Mouse (Mus musculus): ENCODE results near the gene Fgfrl1.

The Fgfrl1 gene

GRCm38 (mm10) chr5:108692271-108692670, at the start of gene Fgfrl1:
TSS of gene Fgfrl1 (plus strand) at chr5:108692382.
- peak; percentile 86 for DNase-seq (ENCODE audit: low read depth)

- no peak for DNase-seq (ENCODE audit: low read depth)
Measured at GRCm38 (mm10) chr5:108643674-108644073, 48.5 kb upstream of the Fgfrl1 start.

GRCm38 (mm10) chr5:108645651-108646342, 46.4 kb upstream of the Fgfrl1 start:
- DNase-seq (ENCODE audit: low read depth) = no peak

GRCm38 (mm10) chr5:108646343-108646660, 45.9 kb upstream of the Fgfrl1 start:
- no peak for DNase-seq (ENCODE audit: low read depth)

- DNase-seq (ENCODE audit: low read depth) = no peak
Measured at GRCm38 (mm10) chr5:108647311-108647710, 44.9 kb upstream of the Fgfrl1 start.

- DNase-seq (ENCODE audit: low read depth) = no peak
Measured at GRCm38 (mm10) chr5:108647820-108648465, 44.2 kb upstream of the Fgfrl1 start.

GRCm38 (mm10) chr5:108648937-108649576, 43.1 kb upstream of the Fgfrl1 start:
- no peak for DNase-seq (ENCODE audit: low read depth)

GRCm38 (mm10) chr5:108650341-108650740, 41.8 kb upstream of the Fgfrl1 start:
- DNase-seq (ENCODE audit: low read depth) = no peak

- no peak for DNase-seq (ENCODE audit: low read depth)
Measured at GRCm38 (mm10) chr5:108651136-108651720, 41.0 kb upstream of the Fgfrl1 start.

- DNase-seq (ENCODE audit: low read depth) = peak; percentile 85
Measured at GRCm38 (mm10) chr5:108651823-108652222, 40.4 kb upstream of the Fgfrl1 start.

- no peak for DNase-seq (ENCODE audit: low read depth)
Measured at GRCm38 (mm10) chr5:108653341-108653740, 38.8 kb upstream of the Fgfrl1 start.

GRCm38 (mm10) chr5:108654444-108654990, 37.7 kb upstream of the Fgfrl1 start:
- no peak for DNase-seq (ENCODE audit: low read depth)

GRCm38 (mm10) chr5:108655381-108655780, 36.8 kb upstream of the Fgfrl1 start:
- no peak for DNase-seq (ENCODE audit: low read depth)

GRCm38 (mm10) chr5:108655891-108656650, 36.1 kb upstream of the Fgfrl1 start:
- DNase-seq (ENCODE audit: low read depth) = no peak

- DNase-seq (ENCODE audit: low read depth) = no peak
Measured at GRCm38 (mm10) chr5:108657406-108657805, 34.8 kb upstream of the Fgfrl1 start.

GRCm38 (mm10) chr5:108658611-108659010, 33.6 kb upstream of the Fgfrl1 start:
- no peak for DNase-seq (ENCODE audit: low read depth)

- DNase-seq (ENCODE audit: low read depth) = peak; percentile 13
Measured at GRCm38 (mm10) chr5:108659698-108660631, 32.2 kb upstream of the Fgfrl1 start, which contains the start of gene Idua. TSS of gene Idua (plus strand) at chr5:108660331.

- peak; percentile 86 for DNase-seq (ENCODE audit: low read depth)
Measured at GRCm38 (mm10) chr5:108660632-108661268, 31.4 kb upstream of the Fgfrl1 start.

GRCm38 (mm10) chr5:108662772-108663171, 29.4 kb upstream of the Fgfrl1 start:
- DNase-seq (ENCODE audit: low read depth) = no peak

- no peak for DNase-seq (ENCODE audit: low read depth)
Measured at GRCm38 (mm10) chr5:108665066-108665465, 27.1 kb upstream of the Fgfrl1 start.

All from naive thymus-derived CD4-positive, alpha-beta T cell, adult 2 months (primary cell).